Mouse (Mus musculus): Measurements from ENCODE around the gene Drd5. TPM values are rescaled to one million over a fixed set of nuclear protein-coding genes. Genes with fewer than 3 reads are reported as not detected.

Gene Drd5
- polyA plus RNA-seq, 1 experiment from 2014 or later = not detected

DNA sequence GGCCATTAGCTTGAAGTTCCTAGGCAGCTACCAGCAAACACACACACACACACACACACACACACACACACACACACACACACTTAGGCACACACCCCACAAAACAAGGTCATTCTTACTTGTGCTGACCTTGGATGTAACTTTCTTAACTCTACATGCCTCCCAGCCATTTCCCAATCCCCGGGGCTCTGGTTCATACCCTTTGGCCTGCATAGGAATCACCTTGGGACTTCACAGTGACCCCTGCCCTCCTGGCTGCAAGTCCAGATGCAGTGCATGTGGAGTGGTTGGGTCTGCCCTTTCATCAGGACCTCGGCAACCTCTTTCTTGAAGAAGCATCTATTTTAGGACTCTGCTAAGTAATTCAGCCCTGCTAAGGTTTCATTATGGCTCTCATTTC is 13.9 kb upstream of the Drd5 start:
- H3K27ac ChIP-seq = no peak overlapping the region
- H3K4me3 ChIP-seq = no peak overlapping the region
- H3K4me1 ChIP-seq = 0 out of 2 replicates have a peak, but pooled peaks cover 7% of the 10 kb centered on the region
- no peaks in the 10 kb centered on the region for H3K36me3 ChIP-seq
- no peak for DNase-seq (ENCODE audit: low spot score)
- 66% methylated on average over 2 of the region's 2 CpGs for WGBS
- no peaks in the 10 kb centered on the region for H3K9me3 ChIP-seq (replicated peaks)
- 0 out of 2 replicates have a peak, but pooled peaks cover 11% of the 10 kb centered on the region for H3K27me3 ChIP-seq (ENCODE audit: low read depth, poor library complexity, severe bottlenecking)

DNA sequence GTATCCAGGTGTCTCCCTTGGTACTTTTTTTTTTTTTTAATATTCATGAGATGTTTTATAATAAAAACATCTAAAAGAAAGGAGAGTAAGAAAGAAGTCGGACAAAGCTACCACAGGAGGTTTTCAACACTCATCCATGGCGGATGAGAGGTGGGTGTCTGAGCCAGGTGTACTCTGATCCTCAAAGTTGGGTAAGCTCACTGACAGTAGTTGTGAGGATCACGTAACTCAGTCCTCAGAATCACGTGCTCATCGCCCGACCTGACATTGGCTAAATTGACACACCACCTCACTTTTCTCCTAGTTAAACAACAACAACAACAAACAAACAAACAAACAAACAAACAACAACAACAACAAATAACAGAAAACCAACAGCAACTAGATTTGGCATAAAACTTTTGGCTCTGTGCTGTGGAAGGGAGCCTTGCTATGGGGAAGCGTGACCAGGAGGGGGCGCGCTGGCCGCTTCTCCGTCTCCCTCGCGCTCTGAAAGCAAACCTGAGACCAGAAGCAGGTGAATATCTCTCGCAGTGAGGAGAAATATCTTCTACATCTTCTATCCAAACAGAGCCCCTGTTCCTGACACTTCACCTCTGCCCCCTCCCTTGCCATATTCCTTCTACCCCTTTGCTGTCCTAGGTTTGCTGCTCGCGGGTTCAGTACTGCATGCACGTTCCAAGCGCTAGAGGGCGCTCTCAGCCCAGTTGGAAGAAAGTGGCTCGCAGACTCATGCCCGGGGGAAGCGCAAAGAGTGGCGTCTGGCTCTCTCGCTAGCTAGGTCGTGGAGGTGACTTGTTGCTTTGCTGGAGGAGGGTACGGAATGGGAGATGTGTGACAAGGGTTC is 11.7 kb upstream of the Drd5 start:
- WGBS = 11% methylated on average over 26 of the region's 26 CpGs
- H3K27me3 ChIP-seq (ENCODE audit: low read depth, poor library complexity, severe bottlenecking) = 0 out of 2 replicates have a peak, but pooled peaks cover 8% of the 10 kb centered on the region
- no peaks in the 10 kb centered on the region for H3K9me3 ChIP-seq (replicated peaks)
- 0 out of 2 replicates have a peak, but pooled peaks cover 7% of the 10 kb centered on the region for H3K4me1 ChIP-seq
- peak; percentile 95 for DNase-seq (ENCODE audit: low spot score)
- H3K36me3 ChIP-seq = no peaks in the 10 kb centered on the region
- H3K27ac ChIP-seq = no peak overlapping the region
- peak overlapping the region; percentile 46 for H3K4me3 ChIP-seq

DNA sequence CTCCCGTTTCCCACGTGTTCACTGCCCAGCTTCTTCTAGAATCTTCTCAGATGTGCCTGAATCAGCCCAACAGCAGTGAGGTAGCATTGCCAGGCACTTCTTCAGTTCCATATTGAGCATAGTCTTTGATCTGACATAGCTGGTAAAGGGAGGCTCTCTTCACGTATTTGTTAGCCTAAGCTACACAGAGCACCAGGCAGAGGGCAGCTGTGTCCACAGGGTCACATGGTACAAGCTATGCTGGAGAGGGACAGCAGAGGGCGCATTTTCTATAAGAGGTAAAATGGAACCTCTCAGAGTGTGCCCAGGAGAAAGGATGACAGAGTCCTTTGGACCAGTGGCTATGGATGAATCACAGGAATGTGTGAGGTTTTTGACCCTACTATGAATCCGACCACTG is 10.3 kb upstream of the Drd5 start:
- WGBS = 53% methylated on average over 5 of the region's 5 CpGs
- Histone ChIP-seq H3K27me3 (ENCODE audit: low read depth, poor library complexity, severe bottlenecking) (0 out of 2 replicates have a peak, but pooled peaks cover 8% of the 10 kb centered on the region), H3K27ac (no peak overlapping the region), H3K4me3 (no peak overlapping the region), H3K4me1 (0 out of 2 replicates have a peak, but pooled peaks cover 7% of the 10 kb centered on the region), H3K9me3 (replicated peaks) (no peaks in the 10 kb centered on the region), H3K36me3 (no peaks in the 10 kb centered on the region)
- peak; percentile 49 for DNase-seq (ENCODE audit: low spot score)

DNA sequence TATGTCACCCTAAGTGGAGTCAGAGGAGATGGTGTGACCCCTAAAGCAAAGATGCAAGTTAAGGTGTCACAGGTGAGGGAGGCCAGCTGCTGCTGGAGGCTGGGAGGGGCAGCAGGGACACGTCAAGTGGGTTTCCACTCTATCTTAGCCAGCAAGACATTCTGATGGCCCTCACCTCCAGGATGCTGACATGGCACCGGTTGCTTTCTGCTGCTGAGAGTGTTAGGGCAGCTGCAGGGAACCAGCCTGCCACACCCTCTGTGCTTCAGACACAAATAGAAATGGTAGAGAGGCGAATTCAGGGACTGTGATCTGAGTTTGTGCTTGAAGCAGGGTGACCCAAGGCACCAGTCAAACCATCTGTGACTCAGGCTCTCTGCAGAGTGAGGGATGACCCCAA is 9.4 kb upstream of the Drd5 start:
- WGBS = 74% methylated on average over 3 of the region's 3 CpGs

DNA sequence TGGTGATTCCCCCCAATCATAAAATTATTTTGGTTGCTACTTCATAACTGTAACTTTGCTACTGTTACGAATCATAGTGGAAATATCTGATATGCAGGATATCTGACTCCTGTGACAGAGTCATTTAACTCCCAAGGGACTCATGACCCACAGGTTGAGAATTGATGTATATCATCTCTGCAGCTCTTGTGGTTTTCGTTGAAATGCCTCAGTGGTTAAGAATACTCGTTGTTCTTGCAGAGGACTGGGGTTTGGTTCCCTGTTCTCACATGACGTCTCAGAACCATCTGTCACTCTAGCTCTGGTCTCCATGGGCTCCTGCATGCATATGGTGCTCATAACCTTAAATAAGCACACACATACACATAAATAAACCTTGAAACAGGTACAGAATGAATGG is 14.2 kb downstream of the Drd5 start:
- Histone ChIP-seq H3K4me3 (no peak overlapping the region), H3K36me3 (no peaks in the 10 kb centered on the region), H3K27ac (no peak overlapping the region), H3K9me3 (replicated peaks) (no peaks in the 10 kb centered on the region), H3K4me1 (no peaks in the 10 kb centered on the region), H3K27me3 (ENCODE audit: low read depth, poor library complexity, severe bottlenecking) (no peaks in the 10 kb centered on the region)
- 81% methylated on average over 4 of the region's 4 CpGs for WGBS
- DNase-seq (ENCODE audit: low spot score) = no peak

More for the DNA sequence above, 9.4 kb upstream of the Drd5 start:
- H3K9me3 ChIP-seq (replicated peaks) = no peaks in the 10 kb centered on the region
- H3K4me1 ChIP-seq = 0 out of 2 replicates have a peak, but pooled peaks cover 7% of the 10 kb centered on the region
- H3K27ac ChIP-seq = no peak overlapping the region
- no peaks in the 10 kb centered on the region for H3K36me3 ChIP-seq
- peaks cover 14% of the 10 kb centered on the region; the same call in 1 of the 2 replicates for H3K27me3 ChIP-seq (ENCODE audit: low read depth, poor library complexity, severe bottlenecking)
- no peak overlapping the region for H3K4me3 ChIP-seq
- DNase-seq (ENCODE audit: low spot score) = no peak

DNA sequence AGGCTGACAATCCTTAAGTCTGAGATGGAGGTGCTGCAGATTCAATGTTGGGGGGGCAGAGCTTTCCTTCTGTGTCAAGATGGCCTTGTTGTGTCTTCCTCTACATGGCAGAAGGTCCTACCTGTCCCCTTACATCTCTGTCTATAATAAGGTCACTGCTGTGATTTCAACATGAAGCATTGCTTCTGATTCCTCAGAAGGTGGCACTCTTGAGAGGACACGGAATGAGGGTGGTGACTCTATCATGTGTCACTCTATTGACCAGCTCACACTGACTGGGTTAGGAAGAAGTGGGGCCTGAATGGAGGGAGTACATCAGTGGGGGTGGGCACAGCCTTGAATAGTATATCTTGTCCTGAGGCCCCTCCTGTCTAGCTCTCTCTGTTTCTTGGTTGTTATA is 15.4 kb downstream of the Drd5 start:
- no peak overlapping the region for H3K4me3 ChIP-seq
- no peaks in the 10 kb centered on the region for H3K4me1 ChIP-seq
- no peak for DNase-seq (ENCODE audit: low spot score)
- no peaks in the 10 kb centered on the region for H3K36me3 ChIP-seq
- H3K27ac ChIP-seq = no peak overlapping the region
- no peaks in the 10 kb centered on the region for H3K9me3 ChIP-seq (replicated peaks)
- WGBS = 42% methylated on average over 1 of the region's 1 CpGs
- H3K27me3 ChIP-seq (ENCODE audit: low read depth, poor library complexity, severe bottlenecking) = no peaks in the 10 kb centered on the region

DNA sequence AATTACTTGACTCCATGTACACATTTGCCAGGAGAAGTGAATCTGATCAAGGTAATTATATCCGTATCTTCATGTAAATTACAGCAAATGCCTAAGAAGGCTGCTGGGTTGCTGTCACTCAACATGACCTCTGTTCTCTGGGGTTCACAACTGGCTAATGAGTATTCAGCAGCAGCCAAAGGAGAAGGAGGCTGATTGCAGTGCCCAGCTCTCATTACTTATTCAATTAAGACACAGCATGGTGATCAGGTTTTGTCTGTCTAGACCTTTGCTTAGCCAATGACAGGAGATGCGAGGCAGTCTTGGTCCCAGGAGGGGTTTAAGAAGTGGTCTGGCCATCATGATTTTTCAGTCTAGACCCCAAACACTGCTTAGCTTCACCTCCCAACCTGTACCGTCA is 23.9 kb downstream of the Drd5 start:
- no peaks in the 10 kb centered on the region for H3K36me3 ChIP-seq
- H3K4me1 ChIP-seq = peaks cover 8% of the 10 kb centered on the region
- no peak for DNase-seq (ENCODE audit: low spot score)
- no peak overlapping the region for H3K4me3 ChIP-seq
- 86% methylated on average over 3 of the region's 3 CpGs for WGBS
- no peak overlapping the region for H3K27ac ChIP-seq
- H3K27me3 ChIP-seq (ENCODE audit: low read depth, poor library complexity, severe bottlenecking) = no peaks in the 10 kb centered on the region
- no peaks in the 10 kb centered on the region for H3K9me3 ChIP-seq (replicated peaks)

DNA sequence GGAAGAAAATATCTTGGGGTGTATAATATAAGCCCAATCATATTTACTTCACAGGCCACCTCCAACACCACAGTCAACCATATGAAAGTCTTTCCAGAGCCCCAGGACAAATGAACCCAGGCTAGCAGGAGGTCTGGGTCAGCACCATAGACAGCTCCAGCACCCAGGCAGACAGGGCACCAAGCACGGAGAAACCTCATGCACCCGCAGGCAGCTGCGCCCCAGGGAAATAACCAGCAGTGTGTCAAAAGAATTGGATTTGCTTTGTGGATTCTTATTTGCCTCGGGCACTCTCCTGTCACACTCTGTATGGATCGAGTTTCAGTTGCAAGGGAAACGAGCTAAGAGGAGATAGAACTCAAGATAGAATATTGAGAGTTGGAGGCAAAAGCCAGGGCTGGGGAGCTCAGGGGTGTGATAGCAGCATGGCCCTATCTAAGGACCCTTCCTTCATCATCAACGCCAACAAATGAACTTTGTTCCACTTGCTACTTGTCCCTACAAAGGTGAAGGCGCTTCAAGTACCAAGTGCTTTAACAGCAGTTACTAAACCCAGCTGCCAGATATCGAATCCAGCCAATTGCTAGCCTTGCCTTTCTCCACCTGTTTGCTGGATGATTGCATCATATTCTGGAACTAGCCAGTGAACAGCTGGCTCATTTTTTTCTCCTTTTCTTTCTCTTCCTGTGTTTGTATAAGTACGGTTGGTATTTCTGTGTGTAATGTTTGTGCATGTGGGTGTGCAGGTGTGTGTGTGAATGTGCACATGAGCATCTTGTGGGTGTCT is 27.7 kb downstream of the Drd5 start:
- H3K4me1 ChIP-seq = peaks cover 8% of the 10 kb centered on the region
- H3K9me3 ChIP-seq (replicated peaks) = no peaks in the 10 kb centered on the region
- DNase-seq (ENCODE audit: low spot score) = peak; percentile 67
- no peak overlapping the region for H3K4me3 ChIP-seq
- H3K27me3 ChIP-seq (ENCODE audit: low read depth, poor library complexity, severe bottlenecking) = no peaks in the 10 kb centered on the region
- 42% methylated on average over 10 of the region's 10 CpGs for whole genome bisulfite sequencing
- H3K27ac ChIP-seq = no peak overlapping the region
- no peaks in the 10 kb centered on the region for H3K36me3 ChIP-seq

DNA sequence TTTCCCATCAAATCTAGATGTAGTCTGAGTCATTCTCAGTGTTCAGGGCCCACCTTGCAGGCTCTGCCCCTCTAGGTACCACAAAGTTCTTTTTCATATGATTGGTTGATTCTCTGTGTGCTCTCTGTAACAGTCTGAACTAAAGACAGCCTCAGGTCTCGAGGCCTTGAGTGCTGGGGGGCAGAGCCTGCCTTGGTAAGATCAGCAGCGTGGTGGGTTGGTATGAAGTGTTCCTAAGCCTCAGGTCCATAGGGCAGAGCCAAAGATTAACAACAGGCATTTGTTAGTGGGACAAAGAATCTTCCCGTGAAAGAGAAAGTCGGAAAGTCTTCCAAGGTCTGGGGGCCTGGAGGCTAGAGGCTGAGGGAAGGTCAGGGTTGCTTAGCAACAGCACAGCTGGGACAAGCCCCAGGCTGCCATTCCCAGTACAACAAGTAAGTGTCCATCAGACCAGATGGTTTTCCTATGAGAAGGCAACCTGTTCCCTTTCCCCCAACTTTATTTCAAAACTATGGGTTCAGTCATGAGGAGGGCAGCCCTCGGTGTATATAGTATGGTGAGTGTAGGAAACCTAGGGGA is 31.3 kb downstream of the Drd5 start:
- DNase-seq (ENCODE audit: low spot score) = no peak
- Histone ChIP-seq H3K4me3 (no peak overlapping the region), H3K36me3 (no peaks in the 10 kb centered on the region), H3K9me3 (replicated peaks) (no peaks in the 10 kb centered on the region), H3K27me3 (ENCODE audit: low read depth, poor library complexity, severe bottlenecking) (no peaks in the 10 kb centered on the region), H3K27ac (no peak overlapping the region), H3K4me1 (peaks cover 8% of the 10 kb centered on the region)
- WGBS = 57% methylated on average over 5 of the region's 5 CpGs

DNA sequence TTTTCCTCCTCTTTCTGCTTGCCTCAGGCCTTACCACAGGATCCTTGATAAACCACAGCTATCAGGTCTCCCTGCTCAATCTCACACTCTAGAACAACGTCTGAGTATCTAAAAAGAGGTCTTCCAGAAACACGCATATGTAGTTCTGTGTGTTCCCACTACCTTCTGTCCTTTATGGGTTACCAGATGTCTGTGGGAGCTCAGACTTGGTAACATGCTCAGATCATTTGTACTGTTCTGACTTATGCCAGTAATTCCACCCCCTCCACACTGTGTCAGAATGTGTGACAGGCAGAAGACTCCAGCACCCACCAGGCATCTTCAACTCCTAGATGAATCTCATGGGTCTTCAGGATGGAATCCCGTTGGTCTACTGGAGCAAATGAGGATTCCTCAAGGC is 37.8 kb downstream of the Drd5 start:
- DNase-seq (ENCODE audit: low spot score) = no peak
- H3K27me3 ChIP-seq (ENCODE audit: low read depth, poor library complexity, severe bottlenecking) = no peaks in the 10 kb centered on the region; the same call in 1 of the 2 replicates
- no peaks in the 10 kb centered on the region for H3K9me3 ChIP-seq (replicated peaks)
- no peak overlapping the region for H3K4me3 ChIP-seq
- H3K36me3 ChIP-seq = no peaks in the 10 kb centered on the region
- H3K4me1 ChIP-seq = no peaks in the 10 kb centered on the region
- 87% methylated on average over 3 of the region's 3 CpGs for WGBS
- no peak overlapping the region for H3K27ac ChIP-seq

DNA sequence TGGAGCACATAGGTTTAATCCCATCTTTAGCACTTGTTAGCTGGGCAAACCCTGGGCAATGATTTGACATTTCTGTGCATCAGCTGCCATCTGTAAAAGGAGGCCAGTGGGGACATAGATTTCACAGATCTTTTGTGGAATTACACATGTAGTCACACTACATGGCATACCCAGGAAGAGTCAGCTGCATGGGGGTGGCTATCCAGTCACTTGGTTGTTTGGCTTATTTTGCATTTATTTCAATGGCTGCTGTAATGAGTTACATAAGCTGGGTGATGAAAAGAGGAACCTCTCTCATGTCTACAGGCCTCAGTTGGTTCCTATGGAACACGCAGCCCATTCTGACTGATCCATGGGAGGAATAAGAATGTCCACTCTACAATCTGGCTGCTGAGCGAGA is 40.5 kb downstream of the Drd5 start:
- 94% methylated on average over 2 of the region's 2 CpGs for WGBS

DNA sequence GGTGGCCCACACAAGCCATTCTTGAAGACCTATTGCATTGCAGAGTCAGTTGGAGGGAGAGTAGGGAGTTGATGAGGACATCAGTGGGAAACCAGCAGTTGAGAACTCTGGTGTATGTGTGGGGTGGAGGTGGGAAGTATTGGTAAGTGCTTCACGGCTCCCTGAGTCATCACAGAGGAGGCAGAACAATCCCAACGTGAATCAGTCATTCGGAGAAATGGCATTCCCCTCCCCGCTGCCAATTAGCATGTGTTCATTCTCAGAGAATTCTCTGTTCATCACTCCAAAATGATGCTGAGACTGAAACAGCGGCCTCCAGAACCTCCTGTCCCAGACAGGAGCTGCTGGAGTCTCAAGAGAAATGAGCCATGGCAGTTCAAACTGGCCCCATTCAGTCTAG is 45.2 kb downstream of the Drd5 start:
- peaks cover 14% of the 10 kb centered on the region for H3K27me3 ChIP-seq (ENCODE audit: low read depth, poor library complexity, severe bottlenecking)
- peaks cover 28% of the 10 kb centered on the region for H3K4me1 ChIP-seq
- WGBS = 86% methylated on average over 5 of the region's 5 CpGs

More for the DNA sequence above, 40.5 kb downstream of the Drd5 start:
- Histone ChIP-seq H3K4me3 (no peak overlapping the region), H3K4me1 (no peaks in the 10 kb centered on the region), H3K27me3 (ENCODE audit: low read depth, poor library complexity, severe bottlenecking) (peaks cover under 1% of the 10 kb centered on the region; the same call in 1 of the 2 replicates), H3K27ac (no peak overlapping the region), H3K9me3 (replicated peaks) (no peaks in the 10 kb centered on the region), H3K36me3 (no peaks in the 10 kb centered on the region)
- DNase-seq (ENCODE audit: low spot score) = no peak

DNA sequence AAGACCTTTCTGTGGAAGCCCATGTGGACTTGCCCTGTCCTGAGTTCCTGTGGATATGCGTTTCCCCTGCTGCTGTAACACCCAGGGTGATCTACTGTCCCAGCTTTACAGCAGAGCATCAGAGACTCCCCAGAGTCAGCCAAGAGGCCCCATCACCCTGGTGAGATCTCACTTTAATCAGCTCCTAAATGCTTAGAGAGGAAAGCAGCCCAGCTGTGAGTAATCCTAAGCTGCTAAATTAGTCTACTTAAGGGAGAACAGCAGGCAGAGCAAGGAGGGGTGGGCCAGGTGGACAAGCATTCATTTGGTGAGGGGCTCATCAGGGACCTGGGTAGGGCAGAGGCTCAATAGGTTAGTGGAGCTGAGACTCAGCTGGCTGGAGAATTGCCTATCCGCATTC is 46.4 kb downstream of the Drd5 start:
- H3K4me3 ChIP-seq = no peak overlapping the region
- DNase-seq (ENCODE audit: low spot score) = no peak
- H3K9me3 ChIP-seq (replicated peaks) = no peaks in the 10 kb centered on the region
- no peak overlapping the region for H3K27ac ChIP-seq
- H3K36me3 ChIP-seq = no peaks in the 10 kb centered on the region
- WGBS = 37% methylated on average over 2 of the region's 2 CpGs
- peaks cover 14% of the 10 kb centered on the region for H3K27me3 ChIP-seq (ENCODE audit: low read depth, poor library complexity, severe bottlenecking)
- peaks cover 28% of the 10 kb centered on the region for H3K4me1 ChIP-seq

More for the DNA sequence above, 45.2 kb downstream of the Drd5 start:
- H3K36me3 ChIP-seq = no peaks in the 10 kb centered on the region
- no peak overlapping the region for H3K27ac ChIP-seq
- H3K4me3 ChIP-seq = no peak overlapping the region
- no peak for DNase-seq (ENCODE audit: low spot score)
- no peaks in the 10 kb centered on the region for H3K9me3 ChIP-seq (replicated peaks)
